Mouse (Mus musculus) ovary, adult 18-20 months (tissue): ENCODE results near the gene Card9.
"Not testable (repeated sequence)": the region's sequence is repeated elsewhere in the genome, so short reads cannot be mapped to it uniquely, and the experiment has no call there.

ENCODE experiments used
- DNase-seq: peaks from one replicate; pipeline ENCODE4 v3.0.0; 2022; ENCODE audit warnings: low spot score, mixed read lengths

The Card9 gene

DNA sequence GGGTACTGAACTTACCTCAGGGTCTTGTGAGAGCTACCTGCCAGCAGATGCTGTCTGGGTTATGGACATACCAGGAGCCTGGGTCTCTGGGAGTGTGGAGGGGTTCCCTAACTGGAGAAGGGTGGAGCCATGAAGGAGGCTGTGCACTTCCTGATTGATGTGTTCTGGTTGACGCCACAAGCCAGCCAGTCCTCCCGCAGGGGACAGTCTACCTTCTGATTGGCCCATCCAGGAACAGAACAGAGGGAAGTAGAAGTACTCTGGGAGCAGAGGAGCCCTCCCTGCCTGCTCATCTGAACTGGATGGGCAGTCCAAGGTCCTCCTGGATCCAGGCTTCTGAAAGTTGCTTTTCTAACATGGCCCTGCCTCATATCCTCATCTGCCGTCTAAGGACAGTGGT is at the start of gene Card9:
Gene Card9 (minus strand): TSS at position 147 of the 400 bp plus-strand sequence.
- DNase-seq = no peak

DNA sequence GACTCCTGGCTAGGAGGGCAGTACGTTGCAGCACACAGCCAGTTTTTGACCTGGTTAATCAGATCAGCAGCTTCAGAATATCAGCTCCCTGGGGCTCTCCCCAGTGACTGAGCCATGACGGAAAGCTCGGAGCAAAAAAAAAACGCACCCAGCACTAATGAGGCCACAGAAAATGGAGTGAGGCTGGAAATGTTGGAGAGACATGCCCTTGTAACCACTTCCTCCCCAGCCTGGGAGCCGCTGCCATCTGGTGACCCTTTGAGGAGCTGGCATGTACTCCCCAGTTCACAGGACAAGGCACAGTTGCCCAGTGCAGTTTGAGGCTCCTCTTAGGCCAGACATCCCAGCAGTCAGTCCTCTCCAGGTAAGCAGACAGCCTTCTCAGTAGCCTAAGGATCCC is 49.4 kb upstream of the Card9 start:
- DNase-seq = no peak

DNA sequence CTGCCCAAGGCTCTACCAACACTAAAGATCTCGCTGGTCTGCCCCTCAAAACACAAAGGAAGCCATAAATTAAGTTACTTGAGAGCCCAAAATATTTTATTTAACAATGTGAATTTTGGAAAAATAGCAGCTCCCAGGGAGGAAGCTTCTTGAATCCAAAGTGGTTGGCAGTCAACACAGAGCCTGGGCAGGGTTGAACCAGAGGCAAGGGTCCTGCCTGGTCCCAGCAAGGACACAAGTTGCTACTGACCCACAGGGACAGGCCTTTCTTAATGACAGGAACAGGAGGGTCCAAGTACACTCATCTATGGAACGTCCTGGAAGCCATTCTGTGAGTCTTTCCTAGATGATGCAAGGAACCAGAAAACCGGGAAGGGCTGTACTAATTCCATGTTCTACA is 48.6 kb upstream of the Card9 start:
- DNase-seq = no peak

DNA sequence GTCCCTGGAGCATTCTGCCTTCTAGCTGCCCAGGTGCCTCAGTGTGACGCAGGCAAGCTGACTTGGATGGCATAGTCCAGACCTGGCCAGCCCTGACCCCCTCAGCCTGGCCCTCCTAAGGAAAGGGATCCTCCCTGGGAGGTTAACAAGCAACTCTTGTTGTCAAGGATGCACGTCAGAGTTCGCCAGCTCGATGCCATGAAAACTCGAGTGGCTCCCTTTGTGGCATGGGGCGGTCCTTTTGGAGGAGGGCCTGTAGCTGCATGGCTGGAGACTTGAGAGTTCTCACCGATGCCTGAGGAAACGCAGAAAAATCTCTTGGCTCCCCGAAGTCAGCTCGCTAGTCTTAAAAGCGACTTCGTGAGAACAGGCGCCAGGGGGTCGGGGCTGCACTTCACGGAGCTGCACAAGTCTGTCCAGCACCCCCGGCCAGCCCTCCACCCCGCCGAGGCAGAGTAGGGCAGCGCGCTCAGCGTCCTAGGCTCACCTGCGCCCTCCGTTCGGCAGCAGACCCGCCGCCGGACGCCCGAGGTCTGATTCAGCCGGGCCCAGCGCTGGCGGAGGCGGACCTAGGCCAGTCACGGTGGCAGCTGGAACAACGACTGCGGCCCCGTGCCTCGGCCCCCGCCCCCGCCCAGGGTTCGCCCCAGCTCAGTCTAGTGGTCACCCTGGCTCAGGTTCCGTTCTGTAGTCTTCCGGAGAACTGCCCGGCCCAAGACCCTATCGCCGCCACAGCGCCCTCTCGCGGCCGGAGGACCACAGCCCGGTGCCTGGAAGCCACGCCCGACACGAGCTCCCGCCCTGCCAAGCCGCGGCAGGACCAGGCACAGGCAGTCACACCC is 48.0 kb upstream of the Card9 start, which contains the start of gene Inpp5e:
Gene Inpp5e (minus strand): TSS at position 689 of the 842 bp plus-strand sequence.
- DNase-seq = peak; percentile 91

DNA sequence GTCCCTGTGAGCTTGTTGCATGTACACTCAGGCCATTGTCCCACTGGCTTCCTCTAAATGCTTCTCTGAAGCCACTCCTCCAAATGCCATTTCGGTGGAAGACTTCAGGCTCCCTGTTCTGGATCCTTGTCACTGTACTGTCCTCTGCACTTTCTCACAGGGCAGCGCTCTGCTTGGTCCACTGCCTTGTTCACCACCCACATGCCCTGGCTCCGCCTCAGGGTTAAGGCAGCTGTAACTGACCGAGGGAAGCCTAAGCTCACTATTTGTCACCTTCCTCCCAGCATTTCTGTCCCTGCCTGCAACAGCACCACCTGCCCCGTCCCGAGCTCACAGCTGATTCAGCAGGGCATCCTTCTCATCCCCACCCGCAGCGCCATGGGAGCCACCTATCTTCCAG is 42.6 kb upstream of the Card9 start:
- no peak for DNase-seq

DNA sequence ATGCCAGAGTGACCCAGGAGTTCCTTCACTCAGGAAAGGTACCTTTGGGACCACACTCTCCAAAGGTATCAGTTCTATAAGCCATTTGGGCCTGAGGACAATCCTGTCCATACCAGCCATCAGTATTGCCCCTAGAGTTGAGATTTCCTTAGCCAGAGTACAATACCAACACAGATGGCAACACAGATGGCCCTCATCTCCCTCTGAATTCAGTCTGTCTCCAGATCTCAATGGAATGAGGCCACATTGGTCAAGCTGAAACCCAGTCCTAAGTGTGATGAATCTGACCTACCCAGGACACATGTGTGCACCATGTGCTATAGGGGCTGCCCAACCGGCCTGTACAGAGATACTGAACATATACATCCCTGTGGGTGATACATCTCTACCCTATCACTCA is 41.5 kb upstream of the Card9 start:
- no peak for DNase-seq

DNA sequence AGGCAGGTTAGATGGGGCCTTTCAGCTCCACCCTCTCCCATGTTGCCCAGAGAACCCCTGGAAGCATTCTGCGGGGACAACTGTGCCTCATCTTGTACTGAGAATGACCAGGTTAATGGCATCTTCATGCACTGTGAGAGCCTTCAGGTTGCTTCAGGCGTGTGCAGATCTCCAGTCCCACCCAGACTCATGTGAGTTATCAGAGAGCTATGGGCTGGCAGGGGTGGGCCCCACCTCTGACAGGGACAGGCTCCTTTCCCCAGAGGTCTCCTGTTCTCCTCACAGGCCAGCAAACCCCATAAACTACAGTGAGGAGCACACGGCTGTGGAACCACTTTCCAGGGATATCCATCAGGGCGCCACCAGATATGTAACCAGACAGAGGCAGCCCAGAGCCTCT is 40.3 kb upstream of the Card9 start:
- no peak for DNase-seq

DNA sequence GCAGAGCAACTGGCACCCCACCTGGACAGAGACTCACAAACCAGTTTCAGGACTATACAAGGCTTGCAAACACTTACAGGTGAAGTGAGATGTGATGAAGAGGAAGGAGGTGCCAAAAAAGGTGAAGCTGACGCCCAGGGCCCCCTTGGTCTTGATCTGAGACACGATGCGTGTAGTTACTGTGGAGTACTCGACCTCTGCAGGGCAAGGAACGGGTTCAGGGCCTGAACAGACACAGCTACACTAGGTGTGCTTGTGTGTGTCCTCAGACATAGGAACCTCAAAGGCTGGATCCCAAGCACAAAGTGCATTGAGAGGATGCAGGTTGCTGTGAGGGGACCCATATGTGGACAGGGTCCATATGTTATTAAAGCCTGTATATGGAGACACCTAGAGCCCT is 39.6 kb upstream of the Card9 start:
- DNase-seq = no peak

DNA sequence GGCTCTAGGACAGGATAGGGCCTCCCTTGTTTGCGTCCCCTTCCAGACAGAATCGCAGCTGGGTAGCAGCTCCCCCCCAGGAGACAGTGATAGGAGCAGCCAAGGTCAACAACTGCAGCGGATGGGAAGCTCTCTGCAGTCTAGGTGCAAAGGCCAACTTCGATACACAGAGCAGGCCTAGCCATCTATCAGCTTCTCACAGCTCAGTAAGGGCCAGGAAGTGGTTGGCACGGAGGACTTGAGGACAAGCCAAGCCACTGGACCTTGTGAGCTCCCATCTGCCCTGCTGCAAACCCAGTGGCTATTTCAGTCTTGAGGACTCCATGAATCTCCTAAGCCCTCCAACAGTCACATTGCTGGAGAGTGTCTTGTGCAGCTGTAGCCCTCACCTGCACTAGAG is 38.9 kb upstream of the Card9 start:
- no peak for DNase-seq

DNA sequence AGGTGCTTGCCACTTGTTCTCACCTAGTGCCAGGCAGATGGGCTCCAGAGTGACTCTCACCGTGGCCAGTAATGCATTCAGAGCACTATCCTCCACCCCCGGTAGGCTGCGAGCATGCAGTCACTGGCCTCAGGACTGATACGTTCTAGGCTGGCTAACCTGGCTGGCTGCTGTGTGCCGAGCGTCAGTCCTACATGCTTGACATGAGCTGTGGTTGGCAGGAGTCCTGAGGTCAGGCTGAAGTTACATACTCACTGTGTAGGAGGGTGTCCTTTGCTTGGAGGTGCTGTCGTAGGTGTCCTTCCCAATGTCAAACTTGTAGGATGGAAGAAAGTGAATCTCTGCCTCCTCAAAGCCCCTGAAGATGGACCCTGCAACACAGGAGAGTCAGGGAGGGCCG is 38.3 kb upstream of the Card9 start:
- DNase-seq = no peak

DNA sequence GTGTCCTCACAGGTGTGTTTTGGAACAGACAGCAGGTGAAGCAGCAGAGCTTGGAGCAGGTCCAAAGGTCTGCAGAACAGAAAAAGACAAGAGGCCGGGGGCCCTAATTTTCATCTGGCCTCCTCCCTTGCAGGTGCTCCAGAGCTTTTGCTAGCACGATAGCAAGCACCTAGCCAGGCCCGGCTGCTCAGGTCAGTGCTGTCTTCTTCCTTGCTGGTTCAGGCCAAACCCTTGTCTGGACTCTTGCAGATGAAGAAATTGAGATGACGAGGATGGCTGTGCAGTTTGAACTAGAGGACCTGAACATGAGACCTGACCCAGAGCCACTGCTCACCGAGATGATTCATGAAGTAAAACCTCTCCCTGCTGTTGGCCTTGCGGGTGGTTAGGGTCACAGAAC is 30.9 kb upstream of the Card9 start:
- no peak for DNase-seq

DNA sequence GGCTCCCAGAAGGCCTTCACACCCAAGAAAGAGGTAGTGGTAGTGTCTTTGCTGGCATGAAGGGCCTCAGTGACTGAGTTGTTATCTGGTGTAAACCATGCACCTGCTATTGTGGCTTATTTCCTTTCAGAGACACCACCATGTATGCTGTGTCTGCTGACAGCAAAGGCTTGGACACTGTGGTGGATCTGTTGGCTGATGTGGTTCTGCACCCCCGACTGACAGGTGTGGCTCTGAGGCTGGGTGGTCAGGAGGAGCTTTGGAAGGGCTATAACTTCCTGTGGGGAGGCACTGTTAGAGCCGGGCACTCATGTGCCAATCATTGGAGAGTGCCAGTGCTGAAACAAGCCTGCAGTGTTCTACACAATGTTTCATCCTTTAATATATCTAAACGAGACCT is 30.2 kb upstream of the Card9 start:
- DNase-seq = no peak

DNA sequence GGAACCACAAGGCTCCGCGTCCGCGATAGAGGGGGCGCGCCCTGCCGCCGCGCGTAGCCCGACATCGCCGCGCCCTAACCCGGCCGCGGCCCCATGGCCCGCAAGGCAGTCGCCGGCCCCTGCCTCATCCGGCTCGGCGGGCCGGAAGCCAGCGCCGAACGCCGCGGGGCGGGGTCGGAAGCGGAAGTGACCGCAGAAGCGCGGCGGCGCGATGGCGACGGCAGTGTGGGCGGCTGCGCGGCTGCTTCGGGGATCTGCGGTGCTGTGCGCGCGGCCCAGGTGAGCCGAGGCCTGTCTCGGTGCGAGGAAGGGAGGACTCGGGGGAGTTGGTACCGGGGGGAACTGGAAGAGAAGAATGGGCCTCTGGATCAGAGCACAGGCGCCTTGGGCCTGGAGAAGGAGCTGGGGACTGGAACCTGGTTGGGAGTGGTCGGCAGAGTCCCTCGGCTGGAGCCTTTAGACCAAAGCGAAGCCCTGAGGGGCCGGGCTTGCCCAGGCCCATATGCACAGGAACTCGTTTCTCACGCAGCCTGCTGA is 28.5 kb upstream of the Card9 start, which contains the start of the genes Entr1 and Pmpca:
Gene Entr1 (minus strand): TSS at position 163 of the 537 bp plus-strand sequence.
Gene Pmpca (plus strand): TSS at position 186 of the 537 bp plus-strand sequence.
- peak; percentile 67 for DNase-seq

DNA sequence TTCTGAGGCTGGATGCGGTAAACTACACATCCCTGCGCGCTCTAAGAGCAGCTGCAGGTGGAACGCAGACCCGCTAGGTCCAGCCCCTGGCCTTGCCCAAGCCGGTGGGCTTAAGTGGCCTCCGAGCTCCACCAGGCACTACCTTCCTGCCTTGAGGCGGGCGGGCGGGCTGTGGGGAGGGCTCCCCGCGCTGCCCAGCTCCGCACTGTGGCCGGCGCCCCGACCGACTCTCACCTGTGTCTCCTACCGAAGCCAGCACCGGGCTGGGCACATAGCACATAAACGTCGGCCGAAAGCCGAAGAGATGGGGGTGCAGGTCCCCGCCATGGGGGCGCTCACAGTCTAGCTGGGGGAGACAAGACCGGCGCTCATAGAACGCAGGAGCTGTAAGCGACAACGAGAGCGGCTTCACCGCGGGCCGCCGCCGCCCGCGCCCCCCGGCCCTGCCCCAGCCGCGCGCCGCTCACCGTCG is 28.0 kb upstream of the Card9 start:
- DNase-seq = no peak

DNA sequence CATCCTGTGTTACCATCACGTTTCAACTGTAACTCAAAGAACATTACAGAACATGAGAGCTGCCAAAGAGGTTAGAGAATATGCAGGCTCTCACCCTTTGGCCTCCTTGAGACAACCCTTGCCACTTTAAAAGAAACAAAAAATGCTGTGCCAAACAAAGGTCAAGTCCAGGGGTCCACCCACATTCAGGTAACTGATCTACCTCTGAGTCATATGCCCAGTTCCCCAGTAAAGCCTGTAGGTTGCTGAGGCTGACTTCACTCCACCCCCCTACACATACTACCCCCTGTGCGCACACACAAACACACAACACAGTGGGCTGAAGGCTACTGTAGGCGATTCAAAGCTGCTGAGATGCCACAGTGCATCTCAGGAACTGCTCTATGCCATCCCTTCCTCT is 27.0 kb upstream of the Card9 start:
- no peak for DNase-seq

DNA sequence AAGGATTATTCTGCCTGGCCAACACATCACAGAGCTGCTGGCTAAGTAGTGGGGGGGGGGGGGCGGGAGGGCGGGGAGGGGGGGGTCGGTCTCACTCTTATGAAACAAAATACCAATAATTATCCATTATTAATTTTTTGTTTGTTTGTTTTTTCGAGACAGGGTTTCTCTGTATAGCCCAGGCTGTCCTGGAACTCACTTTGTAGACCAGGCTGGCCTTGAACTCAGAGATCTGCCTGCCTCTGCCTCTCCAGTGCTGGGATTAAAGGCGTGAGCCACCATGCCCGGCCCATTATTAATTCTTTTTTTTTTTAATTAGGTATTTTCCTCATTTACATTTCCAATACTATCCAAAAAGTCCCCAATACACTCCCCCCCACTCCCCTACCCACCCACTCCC is 20.2 kb upstream of the Card9 start:
- not testable (repeated sequence) for DNase-seq

DNA sequence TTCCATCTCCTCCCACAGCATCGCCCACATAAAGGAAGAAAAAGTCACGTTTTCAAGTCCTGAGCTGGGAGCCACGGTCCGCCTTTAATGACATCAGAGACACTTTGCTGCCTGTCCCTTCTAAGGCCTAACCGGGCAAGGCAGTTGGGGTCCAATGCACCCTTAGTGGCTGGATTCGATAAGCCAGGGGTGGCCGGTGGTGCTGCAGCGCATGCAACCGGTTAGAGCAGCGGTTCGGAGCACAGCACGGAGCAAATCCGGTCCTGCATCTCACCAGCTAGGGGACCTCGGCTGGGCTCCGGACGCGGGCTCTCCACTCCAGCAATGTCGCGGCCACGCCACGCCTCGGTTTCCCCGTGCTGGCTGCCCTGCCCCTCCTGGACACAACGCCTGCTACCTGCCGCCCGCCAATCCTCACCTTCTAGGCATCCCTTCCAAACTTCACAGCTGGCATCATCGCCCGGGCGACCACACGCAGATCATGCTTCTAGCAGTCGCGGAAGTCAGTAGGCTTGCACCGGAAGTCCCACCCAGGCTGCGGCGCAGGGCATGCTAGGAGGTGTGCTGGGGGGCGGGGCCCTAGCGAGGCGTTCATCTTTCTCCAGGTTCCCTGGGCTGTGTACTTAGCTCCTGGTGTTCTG is 19.5 kb upstream of the Card9 start, which contains the start of gene Snapc4:
Gene Snapc4 (minus strand): TSS at position 523 of the 641 bp plus-strand sequence.
- DNase-seq = peak; percentile 67

DNA sequence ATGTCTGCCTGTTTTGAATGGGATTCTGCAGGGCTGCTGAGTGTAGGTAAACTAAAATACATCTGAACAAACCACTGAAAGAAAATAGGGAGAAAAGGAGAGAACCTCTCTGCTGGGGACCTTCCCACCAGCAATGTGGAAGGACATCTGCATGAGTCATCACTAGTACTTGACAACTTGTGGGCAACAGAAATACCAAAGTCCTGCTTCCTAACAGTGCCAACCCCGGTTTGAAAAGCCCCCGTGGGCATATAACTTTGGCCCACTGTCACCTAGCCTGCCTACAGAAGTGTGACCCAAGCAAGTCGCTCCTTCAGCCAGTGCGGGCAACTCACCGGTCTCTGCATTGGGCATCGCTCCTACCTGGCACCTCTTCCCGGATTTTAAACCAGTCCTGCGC is 11.7 kb upstream of the Card9 start:
- no peak for DNase-seq

DNA sequence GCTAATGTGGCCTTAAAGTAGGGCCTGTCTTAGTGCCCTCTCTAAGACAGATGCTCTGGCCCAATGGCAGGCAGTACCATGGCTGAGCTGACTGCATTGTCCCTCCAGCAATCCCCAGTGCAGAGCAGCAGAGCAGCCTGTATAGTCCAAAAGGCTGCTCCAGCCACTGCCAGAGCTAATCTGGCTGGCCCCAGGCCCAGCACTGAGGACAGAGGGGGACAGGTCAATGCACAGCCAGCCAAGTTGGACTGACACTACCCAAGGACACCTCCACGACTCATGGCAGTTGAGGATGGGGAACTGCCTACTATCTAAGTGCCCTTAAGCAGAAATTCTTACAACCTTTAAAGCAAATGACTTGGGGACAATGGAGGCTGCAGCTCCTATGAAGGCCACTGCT is 7.9 kb upstream of the Card9 start:
- DNase-seq = no peak

DNA sequence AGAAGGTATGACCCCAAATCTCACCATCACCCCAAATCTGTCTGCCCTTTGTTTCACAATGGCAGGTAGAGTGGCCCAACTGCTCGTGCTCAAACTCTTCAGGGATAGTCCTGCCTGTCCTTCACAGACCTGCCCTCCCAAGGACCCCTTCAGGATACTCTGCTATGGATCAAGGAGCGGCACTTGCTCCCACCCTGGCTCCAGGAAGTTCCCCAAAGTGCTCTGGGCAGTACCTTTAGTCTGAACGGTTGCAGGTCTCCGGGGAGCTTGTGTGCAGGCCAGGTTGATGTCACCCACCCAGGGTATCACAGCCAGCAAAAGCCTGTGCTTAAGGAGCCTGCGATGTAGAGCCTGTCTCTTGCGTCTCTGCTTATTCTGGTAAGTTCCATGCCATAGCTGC is 7.2 kb upstream of the Card9 start:
- no peak for DNase-seq

DNA sequence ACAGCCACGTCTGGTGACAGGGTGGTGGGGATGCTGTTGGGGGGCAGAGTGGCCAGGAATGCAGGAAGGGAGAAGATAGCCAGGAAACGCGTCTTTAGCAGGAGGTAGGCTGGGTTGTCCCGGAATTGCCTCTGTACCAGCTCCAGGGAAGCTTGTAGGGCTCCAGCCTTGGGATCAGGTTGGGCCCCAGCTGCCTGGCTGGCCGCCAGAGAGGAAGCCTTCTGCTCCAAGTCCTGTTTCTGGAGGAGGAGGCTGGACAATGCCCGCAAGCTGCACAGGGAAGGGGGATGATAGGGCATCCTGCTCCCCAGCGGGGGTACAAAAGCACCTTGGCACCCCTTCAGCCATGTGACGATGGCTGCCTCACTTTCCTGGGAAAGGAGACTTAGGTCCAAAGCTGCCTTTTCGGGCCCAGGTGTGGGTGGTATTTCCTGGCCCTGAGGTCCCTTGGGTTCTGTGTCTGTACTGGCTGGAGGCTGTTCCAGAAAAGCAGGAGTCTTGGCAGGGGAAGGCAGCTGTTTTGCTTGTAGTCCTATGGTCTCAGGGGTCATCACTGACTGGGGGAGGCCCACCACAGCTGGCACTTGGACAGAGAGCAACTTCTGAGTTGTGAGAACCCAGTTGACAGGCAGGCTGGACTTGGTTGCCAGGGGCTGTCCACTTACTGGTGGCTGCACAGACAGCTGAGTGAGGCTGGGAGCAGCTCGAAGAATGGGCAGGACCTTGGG is 4.2 kb upstream of the Card9 start:
- peak; percentile 66 for DNase-seq

DNA sequence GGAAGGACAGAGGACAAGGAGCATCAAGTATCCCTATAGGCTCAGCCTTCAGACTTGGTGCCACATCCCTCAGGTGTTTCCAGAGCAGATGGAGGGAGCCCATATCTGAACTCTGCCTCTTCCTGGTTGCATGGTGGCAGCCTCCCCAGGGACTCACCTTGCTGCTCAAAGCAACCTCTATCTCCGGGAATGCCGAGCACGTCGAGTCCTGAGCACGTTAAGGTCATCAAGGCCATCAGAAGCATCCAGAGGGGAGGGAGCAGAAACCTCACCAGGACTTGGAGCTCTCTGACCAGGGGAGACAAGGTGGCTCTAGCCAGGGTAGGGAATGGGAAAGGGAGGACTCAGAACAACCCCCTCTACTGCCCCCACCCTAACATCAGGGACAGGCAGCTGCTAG is 2.8 kb upstream of the Card9 start:
- no peak for DNase-seq
